Mouse (Mus musculus) forebrain, embryonic 15.5 days (tissue): ENCODE results near the gene C2cd2. TPM values are rescaled to one million over a fixed set of nuclear protein-coding genes. Genes with fewer than 3 reads are reported as not detected.
"Not testable (repeated sequence)": the region's sequence is repeated elsewhere in the genome, so short reads cannot be mapped to it uniquely, and the experiment has no call there.

Experiments
- ATAC-seq: fragments of 200-750 bp; cut with Nextera tagmentation; replicated peaks from 2 replicates; pipeline ENCODE4 v1.8.0; 2017; ENCODE audit warnings: mild to moderate bottlenecking, moderate TSS enrichment, moderate library complexity
- H3K27ac ChIP-seq: fragments of 300-500 bp; sonication (generic); replicated peaks from 2 replicates; pipeline ENCODE4 v1.5.1; 2015; ENCODE audit warnings: mild to moderate bottlenecking, inconsistent platforms
- H3K27me3 ChIP-seq: fragments of 300-500 bp; sonication (generic); 2 replicates; pipeline ENCODE4 v1.6.1; 2015; ENCODE audit warnings: inconsistent platforms
- H3K36me3 ChIP-seq: fragments of 300-500 bp; sonication (generic); 2 replicates; pipeline ENCODE4 v1.6.1; 2015; ENCODE audit warnings: mild to moderate bottlenecking, inconsistent platforms
- H3K4me1 ChIP-seq: fragments of 300-500 bp; sonication (generic); 2 replicates; pipeline ENCODE4 v1.6.1; 2015; ENCODE audit warnings: inconsistent platforms
- H3K4me2 ChIP-seq: fragments of 300-500 bp; sonication (generic); replicated peaks from 2 replicates; pipeline ENCODE4 v1.6.1; 2015; ENCODE audit warnings: mild to moderate bottlenecking, inconsistent platforms
- H3K4me3 ChIP-seq: fragments of 300-500 bp; sonication (generic); 2 replicates; pipeline ENCODE4 v1.5.1; 2015; ENCODE audit warnings: mild to moderate bottlenecking, inconsistent platforms
- H3K9ac ChIP-seq: fragments of 300-500 bp; sonication (generic); replicated peaks from 2 replicates; pipeline ENCODE4 v1.6.1; 2015; ENCODE audit warnings: mild to moderate bottlenecking, inconsistent platforms
- H3K9me3 ChIP-seq: fragments of 300-500 bp; sonication (generic); 2 replicates; pipeline ENCODE4 v1.6.1; 2016; ENCODE audit warnings: inconsistent platforms
- WGBS: fragments of 180-500 bp; shearing (Covaris S2); methylation state at CpG from one replicate; pipeline ENCODE4 v1.1.7; 2015; ENCODE audit warnings: mixed read lengths; 5-methylcytosine and 5-hydroxymethylcytosine counted together
- polyA plus RNA-seq: library from polyadenylated mRNA; unstranded; fragments of >200 nt; fragmentation: Nextera tagmentation; extraction: Ambion mirVana; gene quantifications from 2 replicates; pipeline ENCODE4 v1.2.1, GENCODE M21; 2015

Gene C2cd2
- polyA plus RNA-seq = 11.7 and 14.2 TPM in 2 replicates

GRCm38 (mm10) chr16:97962151-97962948, at the start of gene C2cd2, which contains the start of gene Zbtb21:
Gene C2cd2, minus strand, starts transcription at chr16:97962598.
Gene Zbtb21, minus strand, starts transcription at chr16:97962622.
- peak within 1 kb of the TSS; percentile 97 for H3K27ac ChIP-seq
- H3K9ac ChIP-seq = peak within 1 kb of the TSS; percentile 83
- WGBS = under 1% methylated on average over 77 of the region's 78 CpGs
- H3K4me2 ChIP-seq = peak within 1 kb of the TSS; percentile 73
- H3K36me3 ChIP-seq = no peaks in the 10 kb centered on the region
- H3K4me3 ChIP-seq = peak within 1 kb of the TSS; percentile 74
- no peaks in the 10 kb centered on the region for H3K27me3 ChIP-seq
- ATAC-seq = peak; percentile 99
- H3K4me1 ChIP-seq = peaks cover 18% of the 10 kb centered on the region
- H3K9me3 ChIP-seq = no peaks in the 10 kb centered on the region

GRCm38 (mm10) chr16:97997383-97997731, 35.0 kb upstream of the C2cd2 start:
- not testable (repeated sequence) for ATAC-seq
- WGBS = 0% methylated on average over 8 of the region's 8 CpGs

GRCm38 (mm10) chr16:97996616-97997382, 34.4 kb upstream of the C2cd2 start, which contains the start of gene B230307C23Rik:
Gene B230307C23Rik, plus strand, starts transcription at chr16:97997315.
- ATAC-seq = peak; percentile 100
- peak within 1 kb of the TSS; percentile 51 for H3K9ac ChIP-seq
- H3K4me1 ChIP-seq = peaks cover 15% of the 10 kb centered on the region
- H3K4me2 ChIP-seq = peak within 1 kb of the TSS; percentile 80
- no peaks in the 10 kb centered on the region; the same call in 1 of the 2 replicates for H3K36me3 ChIP-seq
- H3K27ac ChIP-seq = no peak within 1 kb of the TSS
- H3K9me3 ChIP-seq = no peaks in the 10 kb centered on the region
- WGBS = 1% methylated on average over 22 of the region's 22 CpGs
- H3K27me3 ChIP-seq = no peaks in the 10 kb centered on the region
- H3K4me3 ChIP-seq = peak within 1 kb of the TSS; percentile 55

More at GRCm38 (mm10) chr16:97997383-97997731, 35.0 kb upstream of the C2cd2 start:
- Histone ChIP-seq H3K4me2 (peak overlapping the region; percentile 80), H3K9ac (peak overlapping the region; percentile 51), H3K4me1 (peaks cover 15% of the 10 kb centered on the region), H3K4me3 (peak overlapping the region; percentile 55)
- H3K27me3 ChIP-seq, H3K9me3 ChIP-seq, H3K36me3 ChIP-seq, H3K27ac ChIP-seq: not testable (repeated sequence)

GRCm38 (mm10) chr16:97995849-97996615, 33.6 kb upstream of the C2cd2 start:
- H3K4me2 ChIP-seq = peak overlapping the region; percentile 80
- WGBS = 3% methylated on average over 1 of the region's 1 CpGs
- H3K36me3 ChIP-seq = no peaks in the 10 kb centered on the region; the same call in 1 of the 2 replicates
- H3K9ac ChIP-seq = no peak overlapping the region
- H3K27me3 ChIP-seq = no peaks in the 10 kb centered on the region
- ATAC-seq = no peak
- H3K9me3 ChIP-seq = no peaks in the 10 kb centered on the region
- H3K4me3 ChIP-seq = peak overlapping the region; percentile 55
- H3K27ac ChIP-seq = no peak overlapping the region
- H3K4me1 ChIP-seq = peaks cover 15% of the 10 kb centered on the region

- H3K4me1 ChIP-seq, H3K9me3 ChIP-seq, H3K4me3 ChIP-seq, H3K9ac ChIP-seq, H3K36me3 ChIP-seq, H3K4me2 ChIP-seq, ATAC-seq, H3K27ac ChIP-seq, H3K27me3 ChIP-seq: not testable (repeated sequence)
- WGBS = 83% methylated on average over 3 of the region's 3 CpGs
Observed at GRCm38 (mm10) chr16:97992477-97992876, 30.1 kb upstream of the C2cd2 start.

- Histone ChIP-seq H3K4me3 (no peak overlapping the region), H3K9ac (no peak overlapping the region), H3K27me3 (no peaks in the 10 kb centered on the region), H3K4me1 (peaks cover 5% of the 10 kb centered on the region), H3K36me3 (no peaks in the 10 kb centered on the region), H3K27ac (no peak overlapping the region), H3K4me2 (no peak overlapping the region), H3K9me3 (no peaks in the 10 kb centered on the region)
- WGBS = 82% methylated on average over 2 of the region's 2 CpGs
- no peak for ATAC-seq
Observed at GRCm38 (mm10) chr16:97991517-97991916, 29.1 kb upstream of the C2cd2 start.

GRCm38 (mm10) chr16:97984589-97984988, 22.2 kb upstream of the C2cd2 start:
- Histone ChIP-seq H3K27me3 (no peaks in the 10 kb centered on the region), H3K36me3 (no peaks in the 10 kb centered on the region), H3K4me1 (no peaks in the 10 kb centered on the region), H3K4me2 (no peak overlapping the region), H3K9me3 (no peaks in the 10 kb centered on the region), H3K4me3 (no peak overlapping the region), H3K9ac (no peak overlapping the region), H3K27ac (no peak overlapping the region)
- ATAC-seq = no peak
- 21% methylated on average over 5 of the region's 5 CpGs for WGBS

GRCm38 (mm10) chr16:97981362-97981761, 19.0 kb upstream of the C2cd2 start:
- H3K27me3 ChIP-seq = no peaks in the 10 kb centered on the region
- ATAC-seq = no peak
- 94% methylated on average over 1 of the region's 1 CpGs for WGBS
- no peak overlapping the region for H3K4me2 ChIP-seq
- H3K4me3 ChIP-seq = no peak overlapping the region
- no peaks in the 10 kb centered on the region for H3K9me3 ChIP-seq
- H3K27ac ChIP-seq = no peak overlapping the region
- H3K36me3 ChIP-seq = no peaks in the 10 kb centered on the region
- H3K4me1 ChIP-seq = no peaks in the 10 kb centered on the region
- H3K9ac ChIP-seq = no peak overlapping the region

- WGBS = 97% methylated on average over 3 of the region's 3 CpGs
- ATAC-seq = no peak
Observed at GRCm38 (mm10) chr16:97977722-97978121, 15.3 kb upstream of the C2cd2 start.

GRCm38 (mm10) chr16:97977277-97977676, 14.9 kb upstream of the C2cd2 start:
- Histone ChIP-seq H3K36me3 (no peaks in the 10 kb centered on the region), H3K4me2 (no peak overlapping the region), H3K9ac (no peak overlapping the region), H3K4me3 (no peak overlapping the region), H3K4me1 (no peaks in the 10 kb centered on the region), H3K27me3 (no peaks in the 10 kb centered on the region), H3K9me3 (no peaks in the 10 kb centered on the region), H3K27ac (no peak overlapping the region)
- WGBS = 72% methylated on average over 1 of the region's 1 CpGs
- no peak for ATAC-seq

More at GRCm38 (mm10) chr16:97977722-97978121, 15.3 kb upstream of the C2cd2 start:
- H3K4me1 ChIP-seq = no peaks in the 10 kb centered on the region
- no peak overlapping the region for H3K4me2 ChIP-seq
- no peak overlapping the region for H3K4me3 ChIP-seq
- H3K36me3 ChIP-seq = no peaks in the 10 kb centered on the region
- H3K9ac ChIP-seq = no peak overlapping the region
- no peaks in the 10 kb centered on the region for H3K9me3 ChIP-seq
- no peak overlapping the region for H3K27ac ChIP-seq
- H3K27me3 ChIP-seq = no peaks in the 10 kb centered on the region

- ATAC-seq = no peak
- Histone ChIP-seq H3K27ac (no peak overlapping the region), H3K4me1 (peaks cover 18% of the 10 kb centered on the region), H3K9ac (no peak overlapping the region), H3K4me3 (no peak overlapping the region), H3K9me3 (no peaks in the 10 kb centered on the region), H3K4me2 (no peak overlapping the region), H3K27me3 (no peaks in the 10 kb centered on the region), H3K36me3 (no peaks in the 10 kb centered on the region)
- 89% methylated on average over 3 of the region's 3 CpGs for WGBS
Observed at GRCm38 (mm10) chr16:97963956-97964540, 1.6 kb upstream of the C2cd2 start.
